Mouse (Mus musculus) stomach, embryonic 14.5 days (tissue): ENCODE results near the gene Aak1. TPM values are rescaled to one million over a fixed set of nuclear protein-coding genes. Genes with fewer than 3 reads are reported as not detected.
"Not testable (repeated sequence)": the region's sequence is repeated elsewhere in the genome, so short reads cannot be mapped to it uniquely, and the experiment has no call there.

Source experiments
- ATAC-seq: fragments of 200-750 bp; cut with Nextera tagmentation; 2 replicates; pipeline ENCODE4 v1.8.0; 2017; ENCODE audit warnings: low read depth, moderate TSS enrichment; ENCODE audit not compliant: insufficient number of reproducible peaks, insufficient read depth, low FRiP score
- H3K27ac ChIP-seq: fragments of 300-500 bp; sonication (generic); 2 replicates; pipeline ENCODE4 v1.5.1; 2014; ENCODE audit warnings: mild to moderate bottlenecking, low read length, moderate library complexity, mixed read lengths
- H3K27me3 ChIP-seq: fragments of 300-500 bp; sonication (generic); 2 replicates; pipeline ENCODE4 v1.6.1; 2014; ENCODE audit warnings: low read length, control low read depth, mixed read lengths; ENCODE audit not compliant: control insufficient read depth, insufficient read depth
- H3K36me3 ChIP-seq: fragments of 300-500 bp; sonication (generic); 2 replicates; pipeline ENCODE4 v1.6.1; 2014; ENCODE audit warnings: mild to moderate bottlenecking, control low read depth, low read length, moderate library complexity, mixed read lengths; ENCODE audit not compliant: control insufficient read depth, insufficient read depth
- H3K4me1 ChIP-seq: fragments of 300-500 bp; sonication (generic); 2 replicates; pipeline ENCODE4 v1.6.1; 2014; ENCODE audit warnings: low read length, control low read depth, mixed read lengths; ENCODE audit not compliant: control insufficient read depth, insufficient read depth
- H3K4me2 ChIP-seq: fragments of 300-500 bp; sonication (generic); replicated peaks from 2 replicates; pipeline ENCODE4 v1.6.1; 2014; ENCODE audit warnings: low read depth, low read length, control low read depth
- H3K4me3 ChIP-seq: fragments of 300-500 bp; sonication (generic); 2 replicates; pipeline ENCODE4 v1.5.1; 2014; ENCODE audit warnings: low read depth, low read length, control low read depth
- H3K9ac ChIP-seq: fragments of 300-500 bp; sonication (generic); replicated peaks from 2 replicates; pipeline ENCODE4 v1.6.1; 2014; ENCODE audit warnings: low read depth, mild to moderate bottlenecking, control low read depth, low read length, moderate library complexity, mixed read lengths
- H3K9me3 ChIP-seq: fragments of 300-500 bp; sonication (generic); 2 replicates; pipeline ENCODE4 v1.6.1; 2016; ENCODE audit warnings: low read depth, low read length, control low read depth; ENCODE audit not compliant: control insufficient read depth
- WGBS: fragments of 180-500 bp; shearing (Covaris S2); extraction: QIAGEN DNeasy Blood & Tissue Kit; methylation state at CpG from one replicate; pipeline ENCODE4 v1.1.7; 2014; 5-methylcytosine and 5-hydroxymethylcytosine counted together
- polyA plus RNA-seq: library from polyadenylated mRNA; unstranded; fragments of >200 nt; fragmentation: Nextera tagmentation; extraction: Ambion mirVana; gene quantifications from 2 replicates; pipeline ENCODE4 v1.2.1, GENCODE M21; 2014

Gene Aak1
- polyA plus RNA-seq, 1 experiment from 2014 or later: 28.6 TPM

- peaks cover 9% of the 10 kb centered on the region; the same call in 1 of the 2 replicates for H3K4me1 ChIP-seq
- H3K36me3 ChIP-seq: peaks cover 6% of the 10 kb centered on the region; the same call in 1 of the 2 replicates
- no peaks in the 10 kb centered on the region for H3K27me3 ChIP-seq
- no peak for ATAC-seq
- 85% methylated on average over 3 of the region's 3 CpGs for WGBS
- no peak overlapping the region for H3K27ac ChIP-seq
- no peak overlapping the region for H3K9ac ChIP-seq
- H3K9me3 ChIP-seq: no peaks in the 10 kb centered on the region
- no peak overlapping the region for H3K4me2 ChIP-seq
- H3K4me3 ChIP-seq: no peak overlapping the region
Observed at GRCm38 (mm10) chr6:86858606-86859005, 9.3 kb downstream of the Aak1 start.

GRCm38 (mm10) chr6:86860732-86861463 is 11.6 kb downstream of the Aak1 start:
- Histone ChIP-seq H3K4me3 (no peak overlapping the region), H3K27ac (no peak overlapping the region), H3K4me2 (no peak overlapping the region), H3K4me1 (0 out of 2 replicates have a peak, but pooled peaks cover 2% of the 10 kb centered on the region), H3K9me3 (no peaks in the 10 kb centered on the region), H3K9ac (no peak overlapping the region), H3K36me3 (peaks cover 6% of the 10 kb centered on the region; the same call in 1 of the 2 replicates), H3K27me3 (no peaks in the 10 kb centered on the region)
- ATAC-seq: no peak
- 85% methylated on average over 9 of the region's 9 CpGs for WGBS

GRCm38 (mm10) chr6:86864358-86864757 is 15.0 kb downstream of the Aak1 start:
- peaks cover 6% of the 10 kb centered on the region; the same call in 1 of the 2 replicates for H3K36me3 ChIP-seq
- no peak for ATAC-seq
- H3K27me3 ChIP-seq: no peaks in the 10 kb centered on the region
- WGBS: 100% methylated on average over 3 of the region's 3 CpGs
- H3K4me3 ChIP-seq: no peak overlapping the region
- no peak overlapping the region for H3K27ac ChIP-seq
- no peak overlapping the region for H3K9ac ChIP-seq
- H3K4me2 ChIP-seq: no peak overlapping the region
- no peaks in the 10 kb centered on the region for H3K4me1 ChIP-seq
- H3K9me3 ChIP-seq: no peaks in the 10 kb centered on the region

GRCm38 (mm10) chr6:86870335-86870734 is 21.0 kb downstream of the Aak1 start:
- no peak overlapping the region for H3K27ac ChIP-seq
- no peak overlapping the region for H3K9ac ChIP-seq
- H3K4me2 ChIP-seq: no peak overlapping the region
- H3K27me3 ChIP-seq: no peaks in the 10 kb centered on the region
- no peak overlapping the region for H3K4me3 ChIP-seq
- H3K4me1 ChIP-seq: no peaks in the 10 kb centered on the region
- 84% methylated on average over 9 of the region's 9 CpGs for WGBS
- H3K36me3 ChIP-seq: no peaks in the 10 kb centered on the region; the same call in 1 of the 2 replicates
- no peaks in the 10 kb centered on the region for H3K9me3 ChIP-seq
- ATAC-seq: no peak

DNA sequence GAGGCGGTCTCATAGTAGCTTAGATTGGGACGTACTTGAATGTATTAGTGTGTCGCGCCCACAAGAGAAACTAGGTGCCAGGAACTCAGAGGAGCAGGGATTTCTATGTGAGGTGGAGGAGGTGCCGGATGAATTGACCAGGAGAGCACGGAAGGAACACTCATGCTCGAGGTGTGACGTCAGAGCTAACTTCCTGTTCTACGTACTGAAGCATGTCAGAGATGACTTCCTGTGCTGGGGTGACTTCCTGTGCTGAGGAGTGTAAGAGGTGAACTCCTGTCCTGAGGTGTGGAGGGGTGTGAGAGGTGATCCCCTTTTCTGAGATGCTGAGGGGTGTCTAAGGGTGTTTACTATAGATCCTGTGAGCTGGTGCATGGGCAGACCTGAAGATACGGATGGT is 22.5 kb downstream of the Aak1 start:
- Histone ChIP-seq H3K4me1 (no peaks in the 10 kb centered on the region), H3K27me3 (no peaks in the 10 kb centered on the region), H3K9ac (no peak overlapping the region), H3K9me3 (no peaks in the 10 kb centered on the region), H3K4me2 (no peak overlapping the region), H3K4me3 (no peak overlapping the region), H3K36me3 (no peaks in the 10 kb centered on the region; the same call in 1 of the 2 replicates), H3K27ac (no peak overlapping the region)
- WGBS: 91% methylated on average over 10 of the region's 10 CpGs
- no peak for ATAC-seq

DNA sequence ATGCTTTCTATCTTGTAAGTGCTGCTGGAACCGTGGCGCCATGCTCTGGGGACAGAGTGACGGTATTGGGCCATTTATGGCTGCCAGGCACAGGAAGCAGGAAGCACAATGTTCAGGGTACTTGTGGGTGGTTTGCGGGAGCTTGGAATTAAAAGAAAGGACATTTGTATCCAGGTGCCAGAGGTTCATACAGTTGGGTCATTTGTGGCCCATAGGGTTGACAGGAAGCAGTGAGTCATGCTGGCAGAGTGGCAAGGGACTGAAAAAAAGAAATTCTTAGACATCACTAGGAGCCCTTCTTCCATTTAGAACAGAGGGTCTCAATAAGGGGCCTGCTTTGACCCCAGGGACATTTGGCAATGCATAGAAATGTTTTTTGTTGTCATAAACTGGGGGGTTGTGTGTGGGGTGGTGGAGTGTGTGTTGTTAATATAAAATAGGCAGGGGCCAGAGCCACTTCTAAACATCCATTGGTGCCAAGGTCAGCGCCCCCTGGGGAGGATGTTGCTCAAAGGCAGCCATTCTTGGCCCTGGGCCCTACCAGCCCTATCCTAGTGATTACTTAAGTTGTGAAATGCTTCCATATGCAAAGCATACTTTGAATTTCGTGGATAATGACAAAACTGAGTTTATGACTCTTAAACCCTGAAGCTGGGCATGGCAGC is 25.5 kb downstream of the Aak1 start:
- H3K4me1 ChIP-seq: no peaks in the 10 kb centered on the region
- no peak overlapping the region for H3K4me3 ChIP-seq
- H3K36me3 ChIP-seq: no peaks in the 10 kb centered on the region; the same call in 1 of the 2 replicates
- H3K9ac ChIP-seq: no peak overlapping the region
- no peaks in the 10 kb centered on the region for H3K9me3 ChIP-seq
- WGBS: 85% methylated on average over 6 of the region's 6 CpGs
- H3K27me3 ChIP-seq: no peaks in the 10 kb centered on the region
- no peak overlapping the region for H3K4me2 ChIP-seq
- no peak overlapping the region for H3K27ac ChIP-seq
- ATAC-seq: no peak

GRCm38 (mm10) chr6:86876451-86876850 is 27.1 kb downstream of the Aak1 start:
- ATAC-seq: no peak
- Histone ChIP-seq H3K4me1 (no peaks in the 10 kb centered on the region), H3K36me3 (no peaks in the 10 kb centered on the region; the same call in 1 of the 2 replicates), H3K4me2 (no peak overlapping the region), H3K9ac (no peak overlapping the region), H3K9me3 (no peaks in the 10 kb centered on the region), H3K27ac (no peak overlapping the region), H3K27me3 (no peaks in the 10 kb centered on the region), H3K4me3 (no peak overlapping the region)
- 46% methylated on average over 1 of the region's 1 CpGs for WGBS

DNA sequence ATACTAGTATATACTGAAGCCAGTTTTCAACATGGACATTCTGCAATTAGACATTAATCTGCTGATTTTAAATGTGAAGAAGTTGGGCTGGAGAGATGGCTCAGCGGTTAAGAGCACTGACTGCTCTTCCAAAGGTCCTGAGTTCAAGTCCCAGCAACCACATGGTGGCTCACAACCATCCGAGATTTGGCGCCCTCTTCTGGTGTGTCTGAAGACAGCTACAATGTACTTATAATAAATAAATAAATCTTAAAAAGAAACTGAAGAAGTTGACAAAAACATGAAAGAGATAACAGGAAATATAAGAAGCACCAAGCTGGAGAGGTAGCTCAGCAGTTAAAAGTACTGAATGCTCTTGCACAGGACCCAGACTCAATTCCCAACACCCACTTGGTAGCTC is 29.3 kb downstream of the Aak1 start:
- not testable (repeated sequence) for H3K9ac ChIP-seq, H3K4me2 ChIP-seq, H3K9me3 ChIP-seq, H3K36me3 ChIP-seq, H3K4me3 ChIP-seq, H3K27me3 ChIP-seq, H3K4me1 ChIP-seq, ATAC-seq, H3K27ac ChIP-seq
- WGBS: 90% methylated on average over 3 of the region's 3 CpGs
